Comparison of ENCODE assay signal across 8 mouse cellular contexts in genomic region chr13:36612785-36613750, GRCm38 (mm10).
DNase-seq lines count a peak whose midpoint lies in the region; ATAC-seq lines count a peak whose summit lies in the region.
"Had no signal": no experiment of that assay in that cellular context is flagged by ENCODE, and none has a peak within 500 bp of the region (broad histone marks: within the 10 kb centered on the region; RNA-seq: fewer than 3 reads in every experiment).

No protein-coding gene starts in this region.

- H3K27me3 ChIP-seq in hindbrain, embryonic 13.5 days = no peaks in the 10 kb centered on the region
- H3K27me3 ChIP-seq: limb, embryonic 13.5 days had no signal

- H3K4me2 ChIP-seq in hindbrain, embryonic 13.5 days = peak overlapping the region; percentile 47
- H3K4me2 ChIP-seq: limb, embryonic 13.5 days had no signal

- no peaks in the 10 kb centered on the region for H3K9me3 ChIP-seq in hindbrain, embryonic 13.5 days
- H3K9me3 ChIP-seq: limb, embryonic 13.5 days had no signal

- H3K36me3 ChIP-seq in hindbrain, embryonic 13.5 days = no peaks in the 10 kb centered on the region
- H3K36me3 ChIP-seq: limb, embryonic 13.5 days had no signal

- peaks cover 10% of the 10 kb centered on the region; the same call in 1 of the 2 replicates for H3K4me1 ChIP-seq in hindbrain, embryonic 13.5 days (replicated peaks)
- H3K4me1 ChIP-seq: limb, embryonic 13.5 days had no signal

- intact Hi-C loops in left cerebral cortex, postnatal 36 days (cut with DNase I) = no loop called here

- peak overlapping the region; percentile 53 for H3K9ac ChIP-seq in hindbrain, embryonic 13.5 days
- H3K9ac ChIP-seq: limb, embryonic 13.5 days had no signal

- ATAC-seq in hindbrain, embryonic 13.5 days (ENCODE audit: low FRiP score) = peak; percentile 89
- no peak for ATAC-seq in megakaryocyte, adult 5-6 weeks (ENCODE audit: poor library complexity, severe bottlenecking)

- peak overlapping the region; percentile 86 for H3K27ac ChIP-seq in hindbrain, embryonic 13.5 days
- H3K27ac ChIP-seq: limb, embryonic 13.5 days had no signal

- H3K4me3 ChIP-seq in hindbrain, embryonic 13.5 days = peak overlapping the region; percentile 26
- H3K4me3 ChIP-seq: limb, embryonic 13.5 days had no signal

- 29% methylated on average over 23 of the region's 23 CpGs for WGBS in hindbrain, embryonic 13.5 days

- peak; percentile 30 for DNase-seq in embryo, embryonic 10.5 days (ENCODE audit: low spot score)
- DNase-seq in left cerebral cortex, postnatal 36 days (ENCODE audit: low spot score in 2 of 2) = peak; percentile 46 to 54
- DNase-seq in right cerebral cortex, postnatal 4 days = peak; percentile 41
- no peak for DNase-seq in urinary bladder, adult 2 months (ENCODE audit: low spot score)
- no peak for DNase-seq in spleen, postnatal 36 days (ENCODE audit: low spot score in 2 of 2)

Comparison
In these comparisons a context has a peak if more than half of its experiments do, and no peak if none do; other contexts are left out.
1. DNase-seq: peak in embryo, embryonic 10.5 days (single experiment), left cerebral cortex, postnatal 36 days (2 of 2) and right cerebral cortex, postnatal 4 days (single experiment); none in urinary bladder, adult 2 months (single experiment) and spleen, postnatal 36 days (0 of 2).